Mouse (Mus musculus) embryonic facial prominence, embryonic 15.5 days (tissue): ENCODE results near the gene Fdx1. TPM values are rescaled to one million over a fixed set of nuclear protein-coding genes. Genes with fewer than 3 reads are reported as not detected.

ENCODE experiments used
- ATAC-seq: fragments of 200-750 bp; cut with Nextera tagmentation; 2 replicates; pipeline ENCODE4 v1.8.0; 2017; ENCODE audit warnings: low read depth, moderate TSS enrichment; ENCODE audit not compliant: insufficient number of reproducible peaks, low FRiP score, low TSS enrichment
- H3K27ac ChIP-seq: fragments of 300-500 bp; sonication (generic); replicated peaks from 2 replicates; pipeline ENCODE4 v1.5.1; 2015; ENCODE audit warnings: mild to moderate bottlenecking, inconsistent platforms
- H3K27me3 ChIP-seq: fragments of 300-500 bp; sonication (generic); 2 replicates; pipeline ENCODE4 v1.6.1; 2015; ENCODE audit warnings: inconsistent platforms
- H3K36me3 ChIP-seq: fragments of 300-500 bp; sonication (generic); 2 replicates; pipeline ENCODE4 v1.6.1; 2015; ENCODE audit warnings: mild to moderate bottlenecking, inconsistent platforms
- H3K4me1 ChIP-seq: fragments of 300-500 bp; sonication (generic); 2 replicates; pipeline ENCODE4 v1.6.1; 2015; ENCODE audit warnings: inconsistent platforms
- H3K4me2 ChIP-seq: fragments of 300-500 bp; sonication (generic); replicated peaks from 2 replicates; pipeline ENCODE4 v1.6.1; 2015; ENCODE audit warnings: mild to moderate bottlenecking, inconsistent platforms
- H3K4me3 ChIP-seq: fragments of 300-500 bp; sonication (generic); replicated peaks from 2 replicates; pipeline ENCODE4 v1.5.1; 2015; ENCODE audit warnings: mild to moderate bottlenecking, inconsistent platforms
- H3K9ac ChIP-seq: fragments of 300-500 bp; sonication (generic); 2 replicates; pipeline ENCODE4 v1.6.1; 2015; ENCODE audit warnings: inconsistent platforms
- H3K9me3 ChIP-seq: fragments of 300-500 bp; sonication (generic); replicated peaks from 2 replicates; pipeline ENCODE4 v1.6.1; 2016; ENCODE audit warnings: inconsistent platforms
- WGBS: fragments of 180-500 bp; shearing (Covaris S2); methylation state at CpG from one replicate; pipeline ENCODE4 v1.1.7; 2015; 5-methylcytosine and 5-hydroxymethylcytosine counted together
- polyA plus RNA-seq: library from polyadenylated mRNA; unstranded; fragments of >200 nt; fragmentation: Nextera tagmentation; extraction: Ambion mirVana; gene quantifications from 2 replicates; pipeline ENCODE4 v1.2.1, GENCODE M21; 2015

The Fdx1 gene
- polyA plus RNA-seq, 1 experiment from 2014 or later: 69.8 TPM

GRCm38 (mm10) chr9:51960331-51960730 is 3.0 kb downstream of the Fdx1 start:
- Histone ChIP-seq H3K27me3 (no peaks in the 10 kb centered on the region), H3K36me3 (peaks cover 9% of the 10 kb centered on the region; the same call in 1 of the 2 replicates), H3K9me3 (no peaks in the 10 kb centered on the region), H3K4me3 (no peak overlapping the region), H3K27ac (no peak overlapping the region), H3K4me1 (peaks cover 19% of the 10 kb centered on the region), H3K9ac (no peak overlapping the region), H3K4me2 (no peak overlapping the region)
- ATAC-seq: no peak
- WGBS: 66% methylated on average over 2 of the region's 2 CpGs

- Histone ChIP-seq H3K27me3 (no peaks in the 10 kb centered on the region), H3K4me1 (peaks cover 19% of the 10 kb centered on the region), H3K27ac (no peak overlapping the region), H3K36me3 (peaks cover 9% of the 10 kb centered on the region; the same call in 1 of the 2 replicates), H3K4me3 (no peak overlapping the region), H3K9ac (no peak overlapping the region), H3K4me2 (no peak overlapping the region), H3K9me3 (no peaks in the 10 kb centered on the region)
- no peak for ATAC-seq
Observed at GRCm38 (mm10) chr9:51958981-51959380, 4.4 kb downstream of the Fdx1 start.

GRCm38 (mm10) chr9:51957025-51957424 is 6.3 kb downstream of the Fdx1 start:
- Histone ChIP-seq H3K27me3 (no peaks in the 10 kb centered on the region), H3K27ac (no peak overlapping the region), H3K9ac (no peak overlapping the region), H3K4me1 (peaks cover 12% of the 10 kb centered on the region), H3K36me3 (peaks cover 11% of the 10 kb centered on the region; the same call in 1 of the 2 replicates), H3K9me3 (no peaks in the 10 kb centered on the region), H3K4me2 (no peak overlapping the region), H3K4me3 (no peak overlapping the region)
- no peak for ATAC-seq
- WGBS: 91% methylated on average over 8 of the region's 8 CpGs

- Histone ChIP-seq H3K9ac (no peak overlapping the region), H3K9me3 (no peaks in the 10 kb centered on the region), H3K27ac (no peak overlapping the region), H3K4me3 (no peak overlapping the region), H3K27me3 (no peaks in the 10 kb centered on the region), H3K4me1 (peaks cover 7% of the 10 kb centered on the region; the same call in 1 of the 2 replicates), H3K4me2 (no peak overlapping the region), H3K36me3 (peaks cover 11% of the 10 kb centered on the region; the same call in 1 of the 2 replicates)
- WGBS: 56% methylated on average over 2 of the region's 2 CpGs
- ATAC-seq: no peak
Observed at GRCm38 (mm10) chr9:51956484-51956883, 6.9 kb downstream of the Fdx1 start.

- no peak for ATAC-seq
- Histone ChIP-seq H3K27ac (no peak overlapping the region), H3K4me3 (no peak overlapping the region), H3K27me3 (no peaks in the 10 kb centered on the region), H3K36me3 (peaks cover 17% of the 10 kb centered on the region; the same call in 1 of the 2 replicates), H3K9me3 (no peaks in the 10 kb centered on the region), H3K9ac (no peak overlapping the region), H3K4me1 (no peaks in the 10 kb centered on the region), H3K4me2 (no peak overlapping the region)
- 66% methylated on average over 2 of the region's 2 CpGs for WGBS
Observed at GRCm38 (mm10) chr9:51951337-51951736, 12.0 kb downstream of the Fdx1 start.

- H3K9ac ChIP-seq: no peak overlapping the region
- H3K27ac ChIP-seq: no peak overlapping the region
- H3K4me2 ChIP-seq: no peak overlapping the region
- no peak for ATAC-seq
- H3K4me3 ChIP-seq: no peak overlapping the region
- no peaks in the 10 kb centered on the region for H3K9me3 ChIP-seq
- no peaks in the 10 kb centered on the region for H3K4me1 ChIP-seq
- 81% methylated on average over 1 of the region's 1 CpGs for WGBS
- peaks cover 16% of the 10 kb centered on the region; the same call in 1 of the 2 replicates for H3K36me3 ChIP-seq
- no peaks in the 10 kb centered on the region for H3K27me3 ChIP-seq
Observed at GRCm38 (mm10) chr9:51950667-51951066, 12.7 kb downstream of the Fdx1 start.

- Histone ChIP-seq H3K27ac (no peak overlapping the region), H3K9ac (no peak overlapping the region), H3K27me3 (no peaks in the 10 kb centered on the region), H3K4me2 (no peak overlapping the region), H3K9me3 (no peaks in the 10 kb centered on the region), H3K4me3 (no peak overlapping the region), H3K36me3 (peaks cover 19% of the 10 kb centered on the region; the same call in 1 of the 2 replicates), H3K4me1 (no peaks in the 10 kb centered on the region)
- no peak for ATAC-seq
- WGBS: 85% methylated on average over 3 of the region's 3 CpGs
Observed at GRCm38 (mm10) chr9:51950225-51950624, 13.1 kb downstream of the Fdx1 start.

GRCm38 (mm10) chr9:51943934-51944333 is 19.4 kb downstream of the Fdx1 start:
- Histone ChIP-seq H3K36me3 (peaks cover 39% of the 10 kb centered on the region), H3K27me3 (no peaks in the 10 kb centered on the region), H3K27ac (no peak overlapping the region), H3K9me3 (no peaks in the 10 kb centered on the region), H3K4me1 (no peaks in the 10 kb centered on the region), H3K4me3 (no peak overlapping the region), H3K9ac (no peak overlapping the region), H3K4me2 (no peak overlapping the region)
- no peak for ATAC-seq
- WGBS: 92% methylated on average over 6 of the region's 6 CpGs

GRCm38 (mm10) chr9:51934641-51935040 is 28.7 kb downstream of the Fdx1 start:
- Histone ChIP-seq H3K27me3 (no peaks in the 10 kb centered on the region), H3K27ac (no peak overlapping the region), H3K9me3 (no peaks in the 10 kb centered on the region), H3K9ac (no peak overlapping the region), H3K4me2 (no peak overlapping the region), H3K36me3 (no peaks in the 10 kb centered on the region), H3K4me3 (no peak overlapping the region), H3K4me1 (0 out of 2 replicates have a peak, but pooled peaks cover 2% of the 10 kb centered on the region)
- ATAC-seq: no peak
- 61% methylated on average over 1 of the region's 1 CpGs for WGBS

- Histone ChIP-seq H3K27ac (no peak overlapping the region), H3K4me2 (no peak overlapping the region), H3K4me3 (no peak overlapping the region), H3K36me3 (no peaks in the 10 kb centered on the region), H3K9me3 (no peaks in the 10 kb centered on the region), H3K27me3 (no peaks in the 10 kb centered on the region), H3K9ac (no peak overlapping the region), H3K4me1 (peaks cover 17% of the 10 kb centered on the region)
- ATAC-seq: no peak
- 73% methylated on average over 3 of the region's 3 CpGs for whole genome bisulfite sequencing
Observed at GRCm38 (mm10) chr9:51931997-51932396, 31.4 kb downstream of the Fdx1 start.

GRCm38 (mm10) chr9:51931054-51931690 is 32.2 kb downstream of the Fdx1 start:
- Histone ChIP-seq H3K27ac (no peak overlapping the region), H3K9ac (no peak overlapping the region), H3K9me3 (no peaks in the 10 kb centered on the region), H3K4me1 (peaks cover 17% of the 10 kb centered on the region), H3K36me3 (no peaks in the 10 kb centered on the region), H3K4me2 (no peak overlapping the region), H3K4me3 (no peak overlapping the region), H3K27me3 (no peaks in the 10 kb centered on the region)
- WGBS: 72% methylated on average over 7 of the region's 7 CpGs
- ATAC-seq: no peak

GRCm38 (mm10) chr9:51929972-51930371 is 33.4 kb downstream of the Fdx1 start:
- ATAC-seq: no peak
- Histone ChIP-seq H3K27ac (no peak overlapping the region), H3K9ac (no peak overlapping the region), H3K4me1 (peaks cover 17% of the 10 kb centered on the region), H3K4me3 (no peak overlapping the region), H3K9me3 (no peaks in the 10 kb centered on the region), H3K4me2 (no peak overlapping the region), H3K36me3 (no peaks in the 10 kb centered on the region), H3K27me3 (no peaks in the 10 kb centered on the region)
- 62% methylated on average over 5 of the region's 5 CpGs for WGBS
